Mouse (Mus musculus) hindbrain, embryonic 16.5 days (tissue): ENCODE results near the gene Eif4a1. TPM values are rescaled to one million over a fixed set of nuclear protein-coding genes. Genes with fewer than 3 reads are reported as not detected.

Source experiments
- ATAC-seq: fragments of 200-750 bp; cut with Nextera tagmentation; 2 replicates; pipeline ENCODE4 v1.8.0; 2017; ENCODE audit warnings: moderate TSS enrichment, moderate library complexity
- H3K27ac ChIP-seq: fragments of 300-500 bp; sonication (generic); 2 replicates; pipeline ENCODE4 v1.5.1; 2014; ENCODE audit warnings: low read depth, mild to moderate bottlenecking, control low read depth, low read length, moderate library complexity
- H3K27me3 ChIP-seq: fragments of 300-500 bp; sonication (generic); replicated peaks from 2 replicates; pipeline ENCODE4 v1.6.1; 2014; ENCODE audit warnings: low read length; ENCODE audit not compliant: control insufficient read depth, insufficient read depth
- H3K36me3 ChIP-seq: fragments of 300-500 bp; sonication (generic); 2 replicates; pipeline ENCODE4 v1.6.1; 2014; ENCODE audit warnings: mild to moderate bottlenecking, low read length, moderate library complexity, mixed read lengths; ENCODE audit not compliant: control insufficient read depth, insufficient read depth
- H3K4me1 ChIP-seq: fragments of 300-500 bp; sonication (generic); 2 replicates; pipeline ENCODE4 v1.6.1; 2014; ENCODE audit warnings: low read depth, low read length; ENCODE audit not compliant: control insufficient read depth, insufficient read depth
- H3K4me2 ChIP-seq: fragments of 300-500 bp; sonication (generic); 2 replicates; pipeline ENCODE4 v1.6.1; 2014; ENCODE audit warnings: mild to moderate bottlenecking, low read length, control low read depth, moderate library complexity
- H3K4me3 ChIP-seq: fragments of 300-500 bp; sonication (generic); 2 replicates; pipeline ENCODE4 v1.5.1; 2014; ENCODE audit warnings: mild to moderate bottlenecking, low read length, control low read depth, moderate library complexity
- H3K9ac ChIP-seq: fragments of 300-500 bp; sonication (generic); 2 replicates; pipeline ENCODE4 v1.6.1; 2014; ENCODE audit warnings: low read depth, mild to moderate bottlenecking, control low read depth, low read length, moderate library complexity
- H3K9me3 ChIP-seq: fragments of 300-500 bp; sonication (generic); 2 replicates; pipeline ENCODE4 v1.6.1; 2014; ENCODE audit warnings: mild to moderate bottlenecking, low read length, moderate library complexity; ENCODE audit not compliant: control insufficient read depth
- WGBS: fragments of 180-500 bp; shearing (Covaris S2); extraction: QIAGEN DNeasy Blood & Tissue Kit; methylation state at CpG from one replicate; pipeline ENCODE4 v1.1.7; 2014; 5-methylcytosine and 5-hydroxymethylcytosine counted together
- polyA plus RNA-seq: library from polyadenylated mRNA; unstranded; fragments of >200 nt; fragmentation: Nextera tagmentation; extraction: Ambion mirVana; gene quantifications from 2 replicates; pipeline ENCODE4 v1.2.1, GENCODE M21; 2015

Eif4a1 gene
- polyA plus RNA-seq, 1 experiment from 2014 or later: 382 TPM

- H3K4me3 ChIP-seq: no peak overlapping the region
- no peak overlapping the region for H3K4me2 ChIP-seq
- no peaks in the 10 kb centered on the region for H3K9me3 ChIP-seq
- peaks cover 11% of the 10 kb centered on the region for H3K4me1 ChIP-seq
- H3K36me3 ChIP-seq: no peaks in the 10 kb centered on the region
- no peak for ATAC-seq
- 86% methylated on average over 6 of the region's 6 CpGs for WGBS
- no peak overlapping the region for H3K27ac ChIP-seq
- H3K27me3 ChIP-seq: no peaks in the 10 kb centered on the region; the same call in 1 of the 2 replicates
- no peak overlapping the region for H3K9ac ChIP-seq
Observed at GRCm38 (mm10) chr11:69692863-69693262, 20.6 kb upstream of the Eif4a1 start.

GRCm38 (mm10) chr11:69692196-69692811, 20.1 kb upstream of the Eif4a1 start:
- no peak for ATAC-seq
- no peak overlapping the region for H3K4me3 ChIP-seq
- H3K9me3 ChIP-seq: no peaks in the 10 kb centered on the region
- WGBS: 87% methylated on average over 9 of the region's 9 CpGs
- no peaks in the 10 kb centered on the region for H3K36me3 ChIP-seq
- H3K4me2 ChIP-seq: no peak overlapping the region
- H3K27ac ChIP-seq: no peak overlapping the region
- no peak overlapping the region for H3K9ac ChIP-seq
- H3K4me1 ChIP-seq: peaks cover 11% of the 10 kb centered on the region
- no peaks in the 10 kb centered on the region; the same call in 1 of the 2 replicates for H3K27me3 ChIP-seq

GRCm38 (mm10) chr11:69689891-69690290, 17.7 kb upstream of the Eif4a1 start:
- Histone ChIP-seq H3K9ac (no peak overlapping the region), H3K9me3 (no peaks in the 10 kb centered on the region), H3K36me3 (no peaks in the 10 kb centered on the region), H3K4me3 (no peak overlapping the region), H3K27ac (no peak overlapping the region), H3K27me3 (no peaks in the 10 kb centered on the region; the same call in 1 of the 2 replicates), H3K4me1 (peaks cover 7% of the 10 kb centered on the region; the same call in 1 of the 2 replicates), H3K4me2 (no peak overlapping the region)
- ATAC-seq: no peak
- WGBS: 100% methylated on average over 1 of the region's 1 CpGs

GRCm38 (mm10) chr11:69687061-69687460, 14.8 kb upstream of the Eif4a1 start:
- no peak overlapping the region for H3K27ac ChIP-seq
- H3K4me3 ChIP-seq: no peak overlapping the region
- no peak overlapping the region for H3K4me2 ChIP-seq
- no peaks in the 10 kb centered on the region for H3K36me3 ChIP-seq
- peaks cover 15% of the 10 kb centered on the region for H3K4me1 ChIP-seq
- no peak for ATAC-seq
- no peaks in the 10 kb centered on the region for H3K27me3 ChIP-seq
- 52% methylated on average over 5 of the region's 5 CpGs for WGBS
- H3K9ac ChIP-seq: 0 out of 2 replicates have a peak overlapping the region, but pooled peaks have one; percentile 26
- H3K9me3 ChIP-seq: no peaks in the 10 kb centered on the region

GRCm38 (mm10) chr11:69686377-69686776, 14.2 kb upstream of the Eif4a1 start:
- Histone ChIP-seq H3K27me3 (no peaks in the 10 kb centered on the region), H3K9ac (no peak overlapping the region), H3K9me3 (no peaks in the 10 kb centered on the region), H3K36me3 (no peaks in the 10 kb centered on the region), H3K4me1 (peaks cover 15% of the 10 kb centered on the region), H3K4me3 (no peak overlapping the region), H3K27ac (no peak overlapping the region; the same call in 1 of the 2 replicates), H3K4me2 (no peak overlapping the region)
- 18% methylated on average over 4 of the region's 4 CpGs for WGBS
- ATAC-seq: no peak

GRCm38 (mm10) chr11:69685526-69686148, 13.4 kb upstream of the Eif4a1 start, which contains the start of gene Tnfsf13:
Tnfsf13 (minus strand) TSS chr11:69685784.
- H3K9me3 ChIP-seq: no peaks in the 10 kb centered on the region
- no peak within 1 kb of the TSS for H3K4me3 ChIP-seq
- peak within 1 kb of the TSS; percentile 41; the same call in 1 of the 2 replicates for H3K9ac ChIP-seq
- H3K27ac ChIP-seq: peak within 1 kb of the TSS; percentile 84
- WGBS: 49% methylated on average over 10 of the region's 10 CpGs
- H3K36me3 ChIP-seq: no peaks in the 10 kb centered on the region
- ATAC-seq: no peak
- H3K4me2 ChIP-seq: no peak within 1 kb of the TSS
- H3K4me1 ChIP-seq: peaks cover 20% of the 10 kb centered on the region
- H3K27me3 ChIP-seq: no peaks in the 10 kb centered on the region

GRCm38 (mm10) chr11:69684936-69685335, 12.7 kb upstream of the Eif4a1 start:
- Histone ChIP-seq H3K4me3 (no peak overlapping the region), H3K27me3 (no peaks in the 10 kb centered on the region), H3K27ac (peak overlapping the region; percentile 45; the same call in 1 of the 2 replicates), H3K4me1 (peaks cover 27% of the 10 kb centered on the region), H3K36me3 (no peaks in the 10 kb centered on the region), H3K9me3 (no peaks in the 10 kb centered on the region), H3K4me2 (no peak overlapping the region), H3K9ac (no peak overlapping the region)
- WGBS: 69% methylated on average over 6 of the region's 6 CpGs
- ATAC-seq: no peak

- Histone ChIP-seq H3K4me1 (peaks cover 33% of the 10 kb centered on the region), H3K4me2 (no peak overlapping the region), H3K27ac (no peak overlapping the region), H3K27me3 (no peaks in the 10 kb centered on the region), H3K4me3 (no peak overlapping the region), H3K36me3 (no peaks in the 10 kb centered on the region), H3K9me3 (no peaks in the 10 kb centered on the region), H3K9ac (0 out of 2 replicates have a peak overlapping the region, but pooled peaks have one; percentile 0)
- ATAC-seq: no peak
- WGBS: 83% methylated on average over 12 of the region's 12 CpGs
Observed at GRCm38 (mm10) chr11:69684128-69684745, 12.0 kb upstream of the Eif4a1 start.

- no peak overlapping the region for H3K27ac ChIP-seq
- 84% methylated on average over 7 of the region's 7 CpGs for WGBS
- no peak overlapping the region for H3K4me3 ChIP-seq
- peaks cover 34% of the 10 kb centered on the region for H3K4me1 ChIP-seq
- peak overlapping the region; percentile 0; the same call in 1 of the 2 replicates for H3K9ac ChIP-seq
- H3K36me3 ChIP-seq: peaks cover under 1% of the 10 kb centered on the region; the same call in 1 of the 2 replicates
- peak overlapping the region; percentile 87; the same call in 1 of the 2 replicates for H3K4me2 ChIP-seq
- H3K9me3 ChIP-seq: no peaks in the 10 kb centered on the region
- H3K27me3 ChIP-seq: no peaks in the 10 kb centered on the region
- ATAC-seq: no peak
Observed at GRCm38 (mm10) chr11:69683576-69683975, 11.4 kb upstream of the Eif4a1 start.
